Mouse (Mus musculus) T-cell, adult 2 months (primary cell): ENCODE measurements around the gene Kcnip1.

Source experiments
- DNase-seq: peaks from one replicate; pipeline ENCODE4 v3.0.0; 2022; ENCODE audit warnings: low spot score

The Kcnip1 gene

GRCm38 (mm10) chr11:33986525-33986924, 6.4 kb downstream of the Kcnip1 start:
- DNase-seq, result no peak

GRCm38 (mm10) chr11:33980146-33980545, 12.8 kb downstream of the Kcnip1 start:
- DNase-seq, result no peak

GRCm38 (mm10) chr11:33975121-33975520, 17.8 kb downstream of the Kcnip1 start:
- no peak for DNase-seq

GRCm38 (mm10) chr11:33974341-33975040, 18.5 kb downstream of the Kcnip1 start:
- DNase-seq, result no peak

- DNase-seq, result no peak
Observed at GRCm38 (mm10) chr11:33972114-33972513, 20.8 kb downstream of the Kcnip1 start.

GRCm38 (mm10) chr11:33969199-33969598, 23.8 kb downstream of the Kcnip1 start:
- DNase-seq, result no peak

GRCm38 (mm10) chr11:33967708-33968107, 25.2 kb downstream of the Kcnip1 start:
- DNase-seq, result no peak

GRCm38 (mm10) chr11:33965380-33965779, 27.6 kb downstream of the Kcnip1 start:
- DNase-seq, result no peak

GRCm38 (mm10) chr11:33962688-33963407, 30.1 kb downstream of the Kcnip1 start, which contains the start of gene Kcnmb1:
TSS of gene Kcnmb1 (plus strand) at chr11:33963013.
- no peak for DNase-seq

- DNase-seq, result no peak
Observed at GRCm38 (mm10) chr11:33962178-33962577, 30.8 kb downstream of the Kcnip1 start.

GRCm38 (mm10) chr11:33958713-33959112, 34.2 kb downstream of the Kcnip1 start:
- peak; percentile 19 for DNase-seq

- DNase-seq, result no peak
Observed at GRCm38 (mm10) chr11:33957595-33957994, 35.4 kb downstream of the Kcnip1 start.

GRCm38 (mm10) chr11:33956623-33957022, 36.3 kb downstream of the Kcnip1 start:
- no peak for DNase-seq

- no peak for DNase-seq
Observed at GRCm38 (mm10) chr11:33955982-33956381, 37.0 kb downstream of the Kcnip1 start.

GRCm38 (mm10) chr11:33951684-33952625, 41.0 kb downstream of the Kcnip1 start:
- no peak for DNase-seq

- DNase-seq, result no peak
Observed at GRCm38 (mm10) chr11:33951155-33951554, 41.8 kb downstream of the Kcnip1 start.

- DNase-seq, result no peak
Observed at GRCm38 (mm10) chr11:33946501-33946900, 46.5 kb downstream of the Kcnip1 start.

GRCm38 (mm10) chr11:33944786-33945328, 48.1 kb downstream of the Kcnip1 start:
- no peak for DNase-seq

- peak; percentile 42 for DNase-seq
Observed at GRCm38 (mm10) chr11:33944067-33944785, 48.7 kb downstream of the Kcnip1 start.

- DNase-seq, result no peak
Observed at GRCm38 (mm10) chr11:33943565-33943964, 49.4 kb downstream of the Kcnip1 start.

- DNase-seq, result peak; percentile 49
Observed at GRCm38 (mm10) chr11:33939456-33940113, 53.4 kb downstream of the Kcnip1 start.
